Mouse (Mus musculus) left cerebral cortex, postnatal 4 days (tissue): ENCODE data around the gene Crocc. TPM values are rescaled to one million over a fixed set of nuclear protein-coding genes. Genes with fewer than 3 reads are reported as not detected.
A peak's percentile ranks its signal among the peaks of the same experiment; 100 is the strongest.

Source experiments
- DNase-seq: peaks from one replicate; pipeline ENCODE4 v3.0.0-alpha.2; 2022
- intact Hi-C: fragments of 180-260 bp; cut with DNase I; formaldehyde crosslinking; loops from one replicate; pipeline ENCODE4 v1.15.1; 2025
- total RNA-seq, 2 experiments: library from RNA; stranded (reverse); gene quantifications; 2 replicates each; pipeline ENCODE4 v1.2.3; 2021

Gene Crocc
- total RNA-seq: 10 to 100 TPM; 36.7 to 37.2 TPM

DNA sequence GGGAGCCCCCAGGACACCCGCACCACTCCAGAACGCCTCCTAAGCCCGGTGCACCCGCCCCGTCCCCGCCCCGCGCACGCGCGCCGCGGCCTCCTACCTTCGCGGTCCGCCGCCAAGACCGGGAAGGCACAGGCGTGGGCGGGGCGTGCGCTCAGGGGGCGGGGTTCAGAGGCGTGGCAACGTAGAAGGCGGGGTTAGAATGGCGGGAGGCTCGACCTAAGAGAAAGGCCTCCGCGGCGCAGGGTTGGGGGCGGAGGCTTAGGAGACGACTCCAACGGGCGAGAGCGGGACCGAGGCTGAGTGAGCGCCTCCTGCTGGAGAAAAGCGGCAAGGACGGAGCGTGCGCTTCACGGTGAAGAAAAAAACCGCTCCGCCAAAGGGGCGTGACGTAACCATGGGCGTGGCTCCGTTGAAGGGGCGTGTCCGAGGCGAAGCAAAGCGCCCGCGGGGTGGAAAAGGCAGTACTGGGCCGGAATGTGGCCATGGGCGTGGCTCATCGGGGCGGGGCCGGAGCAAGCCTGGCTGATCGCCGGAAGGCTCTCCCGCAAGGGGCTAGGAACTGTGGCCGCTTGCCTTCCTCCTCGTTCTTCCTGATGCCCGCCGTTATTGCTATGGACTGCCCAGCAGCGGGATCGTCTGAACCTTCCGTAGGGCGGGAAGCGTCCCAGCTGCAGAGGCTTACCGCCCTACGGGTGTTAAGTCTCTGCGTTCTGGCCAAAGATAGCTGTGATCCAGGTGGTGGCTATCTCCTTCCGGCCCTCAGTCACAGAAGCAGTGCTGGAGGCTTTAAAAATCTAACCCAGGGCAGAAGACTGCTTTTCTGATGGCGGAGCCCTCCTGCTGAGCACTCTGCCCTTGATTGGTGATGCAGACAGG is at the start of gene Crocc:
Gene Crocc (minus strand): TSS at position 125 of the 876 bp plus-strand sequence.
- DNase-seq: peak; percentile 100

DNA sequence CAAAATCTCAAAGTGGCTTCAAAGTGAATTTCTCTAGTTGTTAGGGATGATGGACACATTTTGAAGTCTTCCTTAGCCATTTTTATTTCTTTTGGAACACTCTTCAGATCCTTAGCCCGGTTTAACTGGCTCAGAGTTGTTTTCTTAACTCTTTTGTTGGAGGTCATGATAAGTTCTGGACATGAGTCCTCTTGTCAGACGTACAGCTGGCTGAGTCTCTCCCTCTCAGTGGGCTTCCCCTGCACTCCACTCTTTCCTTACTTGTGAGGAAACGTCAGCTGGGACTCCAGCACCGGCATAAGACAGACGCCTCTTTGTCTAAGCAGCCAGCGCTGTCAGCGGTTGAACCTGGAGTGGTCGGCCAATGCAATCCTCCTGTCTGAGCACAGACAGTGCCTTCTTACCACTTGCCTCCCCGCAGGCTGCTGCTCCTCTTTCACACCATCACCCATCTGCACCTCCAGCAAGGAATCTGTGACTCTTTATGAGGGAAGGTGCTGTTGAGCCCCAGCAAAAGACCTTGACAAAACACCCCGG is 47.9 kb upstream of the Crocc start:
- intact Hi-C loops: no loop called here
- DNase-seq: no peak

More for the DNA sequence above, at the start of gene Crocc:
- intact Hi-C loops: no loop called here

DNA sequence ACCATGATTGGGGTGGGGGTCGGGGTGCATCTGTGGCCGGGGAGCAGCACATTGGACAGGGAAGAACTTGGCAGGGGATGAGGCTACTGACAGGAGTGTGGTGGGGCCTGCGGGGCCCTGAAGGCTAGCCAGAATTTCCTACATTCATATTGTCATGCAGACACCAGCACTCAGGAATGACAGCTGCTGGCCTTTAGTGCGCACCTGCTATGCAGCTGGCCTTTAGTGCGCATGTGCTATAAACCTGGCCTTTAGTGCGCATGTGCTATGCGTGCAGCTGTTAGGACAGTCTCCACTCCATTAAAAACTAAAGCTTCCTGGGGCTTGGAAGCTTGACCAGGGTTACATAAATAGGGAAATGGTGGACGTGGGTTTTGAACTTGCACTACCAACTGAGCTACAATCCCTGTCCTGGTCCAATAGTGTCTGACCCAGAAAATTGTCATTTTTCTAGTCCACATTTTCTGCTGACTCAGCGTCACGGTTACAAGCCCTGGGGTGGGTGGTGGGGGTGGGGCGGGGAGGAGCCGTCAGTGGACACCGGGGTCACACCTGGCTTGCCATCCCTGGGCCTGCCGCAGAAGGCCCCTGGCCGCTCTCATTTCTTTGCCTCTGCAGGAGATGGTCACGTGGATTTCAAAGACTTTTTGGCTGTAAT is 46.3 kb upstream of the Crocc start:
- intact Hi-C loops: no loop called here
- no peak for DNase-seq

DNA sequence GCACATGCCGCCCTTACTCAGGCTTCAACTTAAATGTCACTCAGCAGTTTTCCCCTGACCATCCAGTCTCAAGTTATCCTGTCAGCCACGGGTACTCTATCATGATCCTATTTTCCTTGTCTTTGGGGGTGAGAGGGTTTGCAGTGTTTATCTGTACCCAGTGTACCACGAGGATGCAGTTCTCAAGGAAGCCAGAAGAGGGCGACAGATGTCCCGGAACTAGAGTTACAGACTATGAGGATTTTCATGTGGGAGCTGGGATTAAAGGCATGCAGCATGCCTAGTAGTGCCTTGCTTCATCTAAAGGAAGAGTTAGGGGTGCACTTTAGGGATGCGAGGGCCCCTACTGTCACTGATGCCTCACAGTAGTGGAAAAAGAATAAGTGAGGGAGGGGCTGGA is 41.5 kb upstream of the Crocc start:
- DNase-seq: peak; percentile 38
- intact Hi-C loops: no loop called here

- DNase-seq: no peak
- intact Hi-C loops: no loop called here
Observed at GRCm38 (mm10) chr4:141101291-141101690, 40.9 kb upstream of the Crocc start.

DNA sequence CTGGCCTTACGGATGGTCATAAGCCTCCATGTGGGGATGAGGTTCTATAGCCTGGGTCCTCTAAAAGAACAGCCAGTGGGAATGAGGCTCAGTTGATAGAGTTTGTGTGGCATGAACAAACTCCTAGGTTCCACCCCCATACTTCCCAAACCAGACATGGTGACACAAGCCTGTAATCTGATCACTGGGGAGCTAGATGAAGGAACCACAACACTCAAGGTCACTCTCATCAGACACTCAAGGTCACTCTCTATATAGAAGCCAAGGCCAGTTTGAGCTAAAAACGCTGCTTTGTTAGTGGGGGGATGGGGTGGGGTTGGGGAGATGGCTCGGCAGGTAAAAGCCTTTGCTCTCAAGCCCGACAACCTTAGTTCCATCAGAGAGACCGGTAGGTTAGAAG is 39.6 kb upstream of the Crocc start:
- intact Hi-C loops: no loop called here

DNA sequence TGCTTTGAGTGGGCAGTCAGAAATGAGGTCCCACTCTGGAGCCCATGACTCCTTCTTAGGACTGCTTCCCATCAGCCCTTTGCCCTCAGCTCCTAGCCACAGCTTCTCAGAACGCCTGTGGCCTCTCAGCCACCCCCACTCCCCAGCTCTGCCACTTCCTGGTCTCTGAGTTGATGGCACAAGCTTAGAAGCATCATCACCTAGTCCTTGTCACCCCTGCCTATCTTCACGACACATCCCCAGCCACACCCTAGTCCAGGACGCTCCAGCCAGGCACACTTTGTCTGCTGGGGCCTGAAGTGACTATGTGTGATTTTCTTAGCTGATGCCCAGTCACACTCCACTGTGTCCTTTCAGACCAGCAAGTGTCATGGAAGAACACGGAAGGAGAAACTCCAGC is 38.6 kb upstream of the Crocc start:
- intact Hi-C loops: no loop called here
- no peak for DNase-seq

More for the DNA sequence above, 39.6 kb upstream of the Crocc start:
- no peak for DNase-seq

DNA sequence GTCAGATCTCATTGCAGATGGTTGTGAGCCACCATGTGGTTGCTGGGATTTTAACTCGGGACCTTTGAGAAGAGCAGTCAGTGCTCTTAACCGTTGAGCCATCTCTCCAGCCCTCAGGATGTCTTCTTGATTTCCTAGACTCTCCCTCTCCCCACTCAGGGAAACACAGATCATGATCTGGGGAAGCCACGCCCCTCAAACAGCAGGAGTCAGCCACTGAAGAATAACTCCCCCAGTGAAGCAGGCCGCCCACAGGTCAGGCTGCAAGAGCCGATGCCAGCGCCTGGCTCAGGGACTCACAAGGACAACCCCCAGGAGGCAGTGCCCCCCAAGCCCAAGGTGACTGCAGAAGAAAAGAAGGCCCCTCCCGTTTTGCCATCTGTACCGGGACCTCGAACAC is 36.4 kb upstream of the Crocc start:
- DNase-seq: no peak
- intact Hi-C loops: no loop called here

- intact Hi-C loops: no loop called here
Observed at GRCm38 (mm10) chr4:141095016-141095415, 34.7 kb upstream of the Crocc start.

GRCm38 (mm10) chr4:141088714-141089113 is 28.4 kb upstream of the Crocc start:
- intact Hi-C loops: no loop called here
- no peak for DNase-seq

More at GRCm38 (mm10) chr4:141095016-141095415, 34.7 kb upstream of the Crocc start:
- no peak for DNase-seq

DNA sequence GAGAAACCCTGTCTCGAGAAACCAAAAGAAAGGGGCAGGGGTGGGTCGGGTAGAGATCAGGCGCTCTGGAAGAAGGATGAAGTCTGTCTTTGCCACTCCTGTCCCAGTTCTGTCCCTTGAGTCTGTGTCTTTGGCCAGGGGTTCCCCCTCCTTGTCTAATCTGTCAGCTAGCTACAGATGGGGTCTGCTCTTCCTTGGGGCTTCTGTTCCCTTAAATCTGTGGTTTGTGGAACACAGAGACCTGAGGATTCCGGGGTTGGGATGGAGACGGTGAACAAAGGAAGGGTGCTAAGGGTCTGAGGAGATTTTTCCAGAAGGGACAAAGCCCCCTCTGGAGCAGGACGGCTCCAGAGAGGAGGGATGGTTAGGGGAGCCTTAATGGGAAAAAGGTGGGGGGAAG is 27.7 kb upstream of the Crocc start, which contains the start of gene Spata21:
Gene Spata21 (plus strand): TSS at position 301 of the 400 bp plus-strand sequence.
- no peak for DNase-seq
- intact Hi-C loops: no loop called here

- DNase-seq: no peak
- intact Hi-C loops: no loop called here
Observed at GRCm38 (mm10) chr4:141086862-141087261, 26.5 kb upstream of the Crocc start.

GRCm38 (mm10) chr4:141078510-141079137 is 18.3 kb upstream of the Crocc start:
- no peak for DNase-seq
- intact Hi-C loops: no loop called here

- intact Hi-C loops: no loop called here
- peak; percentile 95 for DNase-seq
Observed at GRCm38 (mm10) chr4:141077681-141078509, 17.5 kb upstream of the Crocc start, which contains the start of gene Necap2. TSS of gene Necap2 (minus strand) at chr4:141078357.

- intact Hi-C loops: no loop called here
Observed at GRCm38 (mm10) chr4:141076761-141077506, 16.6 kb upstream of the Crocc start.

DNA sequence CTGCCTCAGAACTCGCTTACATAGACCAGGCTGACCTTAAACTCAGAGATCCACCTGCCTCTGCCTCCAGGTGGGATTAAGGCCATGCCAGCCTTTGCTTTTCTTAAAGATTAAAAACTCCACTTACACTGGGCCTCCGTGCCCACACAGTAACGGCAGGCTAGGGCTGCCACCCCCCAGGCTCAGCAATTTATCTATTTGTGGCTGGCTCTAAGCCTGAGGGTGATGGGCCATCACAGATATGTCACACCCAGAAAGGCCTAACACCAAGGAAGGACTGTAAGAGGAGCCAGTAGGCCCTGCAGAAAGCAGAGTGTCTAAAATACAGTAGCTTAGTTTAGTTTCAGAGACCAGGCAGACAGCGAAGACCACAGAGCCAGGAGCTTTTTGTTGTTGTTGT is 13.8 kb upstream of the Crocc start:
- intact Hi-C loops: no loop called here
- no peak for DNase-seq

More at GRCm38 (mm10) chr4:141076761-141077506, 16.6 kb upstream of the Crocc start:
- DNase-seq: no peak

- intact Hi-C loops: no loop called here
- DNase-seq: no peak
Observed at GRCm38 (mm10) chr4:141073661-141074060, 13.3 kb upstream of the Crocc start.

GRCm38 (mm10) chr4:141072502-141072901 is 12.2 kb upstream of the Crocc start:
- intact Hi-C loops: no loop called here
- no peak for DNase-seq

DNA sequence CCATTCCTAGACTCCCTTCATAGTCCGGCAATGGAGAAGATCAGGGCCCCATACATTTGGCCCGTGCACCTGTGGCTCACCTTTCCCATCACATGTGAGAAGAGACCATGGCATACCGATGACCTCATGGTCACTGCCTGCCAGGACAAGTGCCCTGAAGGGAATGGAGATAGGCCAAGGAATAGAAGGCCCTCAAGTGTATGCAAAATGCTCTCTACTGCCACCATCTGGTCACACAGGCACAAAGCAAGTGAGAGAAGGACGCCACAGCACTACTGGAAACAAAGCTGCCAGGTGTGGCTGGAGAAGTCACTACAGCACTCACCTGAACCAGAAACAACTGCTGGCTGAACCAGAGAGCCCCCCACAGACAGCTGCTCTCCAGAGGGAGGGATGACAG is 9.4 kb upstream of the Crocc start:
- intact Hi-C loops: no loop called here

More for the DNA sequence above, 9.4 kb upstream of the Crocc start:
- DNase-seq: peak; percentile 58
